Mouse (Mus musculus): ENCODE measurements around the gene Celf5. TPM values are rescaled to one million over a fixed set of nuclear protein-coding genes. Genes with fewer than 3 reads are reported as not detected.

Celf5 gene
- under 1 TPM; 0.17 to 0.21 TPM for total RNA-seq (2021)
- long read RNA-seq, experiment 1, partial matches to known transcripts = 1 of 1 reads
- long read RNA-seq, experiment 1, other reads (novel, unspliced or antisense) = 0 of 1 reads
- long read RNA-seq, experiment 2 = 0 reads

GRCm38 (mm10) chr10:81482533-81482889, at the start of gene Celf5:
Gene Celf5 (minus strand): TSS chr10:81482709.
- peak in 1 of 2 experiments; percentile 77 for DNase-seq

- peak; percentile 81 to 94 for DNase-seq
Observed at GRCm38 (mm10) chr10:81526779-81527178, 44.3 kb upstream of the Celf5 start.

GRCm38 (mm10) chr10:81525017-81525694, 42.6 kb upstream of the Celf5 start:
- no peak for DNase-seq

- peak; percentile 35 to 72 for DNase-seq
Observed at GRCm38 (mm10) chr10:81524051-81524605, 41.6 kb upstream of the Celf5 start, which contains the start of gene Gna15. Gene Gna15 (minus strand): TSS chr10:81524225.

GRCm38 (mm10) chr10:81523570-81523969, 41.1 kb upstream of the Celf5 start:
- peak in 1 of 2 experiments; percentile 38 for DNase-seq

- no peak for DNase-seq
Observed at GRCm38 (mm10) chr10:81523142-81523541, 40.6 kb upstream of the Celf5 start.

GRCm38 (mm10) chr10:81519978-81520365, 37.5 kb upstream of the Celf5 start:
- DNase-seq = no peak

GRCm38 (mm10) chr10:81519227-81519977, 36.9 kb upstream of the Celf5 start:
- peak in 1 of 2 experiments; percentile 66 for DNase-seq

- DNase-seq = peak; percentile 65 to 82
Observed at GRCm38 (mm10) chr10:81518546-81518945, 36.0 kb upstream of the Celf5 start.

GRCm38 (mm10) chr10:81517227-81517626, 34.7 kb upstream of the Celf5 start:
- DNase-seq = no peak

- no peak for DNase-seq
Observed at GRCm38 (mm10) chr10:81513798-81514197, 31.3 kb upstream of the Celf5 start.

GRCm38 (mm10) chr10:81510246-81510810, 27.8 kb upstream of the Celf5 start:
- DNase-seq = no peak

GRCm38 (mm10) chr10:81507691-81508489, 25.4 kb upstream of the Celf5 start:
- no peak for DNase-seq

GRCm38 (mm10) chr10:81507095-81507494, 24.6 kb upstream of the Celf5 start:
- DNase-seq = no peak

GRCm38 (mm10) chr10:81505016-81505664, 22.6 kb upstream of the Celf5 start:
- DNase-seq = no peak

GRCm38 (mm10) chr10:81502658-81503057, 20.1 kb upstream of the Celf5 start:
- peak; percentile 84 to 96 for DNase-seq

GRCm38 (mm10) chr10:81501863-81502262, 19.4 kb upstream of the Celf5 start:
- no peak for DNase-seq

GRCm38 (mm10) chr10:81500032-81500431, 17.5 kb upstream of the Celf5 start, which contains the start of gene S1pr4:
Gene S1pr4 (minus strand): TSS chr10:81500132.
- no peak for DNase-seq

GRCm38 (mm10) chr10:81499250-81499901, 16.9 kb upstream of the Celf5 start:
- DNase-seq = peak in 1 of 2 experiments; percentile 80

Data from heart, adult 18-20 months (tissue).